Mouse (Mus musculus) macrophage (primary cell): Measurements from ENCODE around the gene Proser2. TPM values are rescaled to one million over a fixed set of nuclear protein-coding genes. Genes with fewer than 3 reads are reported as not detected.
A peak's percentile ranks its signal among the peaks of the same experiment; 100 is the strongest.
"Not testable (repeated sequence)": the region's sequence is repeated elsewhere in the genome, so short reads cannot be mapped to it uniquely, and the experiment has no call there.

Experiments
- H3K27ac ChIP-seq: fragments of 350-480 bp; formaldehyde crosslinking; 2 replicates; pipeline ENCODE4 v1.9.0; 2021
- H3K36me3 ChIP-seq: fragments of 350-480 bp; formaldehyde crosslinking; 2 replicates; pipeline ENCODE4 v1.9.0; 2021; ENCODE audit errors: inconsistent target
- H3K4me3 ChIP-seq: fragments of 350-480 bp; formaldehyde crosslinking; 2 replicates; pipeline ENCODE4 v1.9.0; 2021; ENCODE audit errors: inconsistent target
- H3K79me2 ChIP-seq: fragments of 350-480 bp; formaldehyde crosslinking; 2 replicates; pipeline ENCODE4 v1.9.0; 2021; ENCODE audit errors: inconsistent target
- WGBS: methylation state at CpG from one replicate; pipeline ENCODE4 v1.1.7; 2026; ENCODE audit warnings: inconsistent platforms; ENCODE audit not compliant: missing documents; 5-methylcytosine and 5-hydroxymethylcytosine counted together
- polyA plus RNA-seq: library from polyadenylated mRNA; stranded (reverse); fragments of 250-400 nt; gene quantifications from 3 replicates; pipeline ENCODE4 v1.2.4, GENCODE M21; 2018; ENCODE audit warnings: inconsistent platforms

Proser2 gene
- polyA plus RNA-seq, 1 experiment from 2014 or later, result not detected

DNA sequence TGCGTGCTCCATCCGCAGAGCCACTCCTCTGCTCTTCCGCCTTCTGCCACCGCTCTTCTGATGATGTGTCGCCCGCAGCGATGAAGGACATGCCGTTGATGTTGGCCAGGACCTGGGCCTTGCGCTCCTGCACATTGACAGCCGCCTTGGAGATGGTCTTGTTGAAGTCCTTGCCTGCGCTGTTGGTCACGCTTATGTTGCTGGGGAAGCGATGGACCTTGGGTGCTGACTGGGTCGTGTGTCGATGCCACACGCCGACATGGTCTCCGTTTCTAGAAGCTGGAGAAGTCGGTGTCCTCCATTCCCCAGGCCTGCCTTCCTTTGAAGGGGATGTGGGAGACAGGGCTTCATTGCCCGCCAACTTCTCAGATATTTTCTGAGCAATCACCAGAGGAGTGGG lies 29.3 kb downstream of the Proser2 start:
- H3K4me3 ChIP-seq, result no peak overlapping the region
- H3K36me3 ChIP-seq, result no peaks in the 10 kb centered on the region
- no peaks in the 10 kb centered on the region for H3K79me2 ChIP-seq
- H3K27ac ChIP-seq, result no peak overlapping the region
- 35% methylated on average over 20 of the region's 20 CpGs for WGBS

DNA sequence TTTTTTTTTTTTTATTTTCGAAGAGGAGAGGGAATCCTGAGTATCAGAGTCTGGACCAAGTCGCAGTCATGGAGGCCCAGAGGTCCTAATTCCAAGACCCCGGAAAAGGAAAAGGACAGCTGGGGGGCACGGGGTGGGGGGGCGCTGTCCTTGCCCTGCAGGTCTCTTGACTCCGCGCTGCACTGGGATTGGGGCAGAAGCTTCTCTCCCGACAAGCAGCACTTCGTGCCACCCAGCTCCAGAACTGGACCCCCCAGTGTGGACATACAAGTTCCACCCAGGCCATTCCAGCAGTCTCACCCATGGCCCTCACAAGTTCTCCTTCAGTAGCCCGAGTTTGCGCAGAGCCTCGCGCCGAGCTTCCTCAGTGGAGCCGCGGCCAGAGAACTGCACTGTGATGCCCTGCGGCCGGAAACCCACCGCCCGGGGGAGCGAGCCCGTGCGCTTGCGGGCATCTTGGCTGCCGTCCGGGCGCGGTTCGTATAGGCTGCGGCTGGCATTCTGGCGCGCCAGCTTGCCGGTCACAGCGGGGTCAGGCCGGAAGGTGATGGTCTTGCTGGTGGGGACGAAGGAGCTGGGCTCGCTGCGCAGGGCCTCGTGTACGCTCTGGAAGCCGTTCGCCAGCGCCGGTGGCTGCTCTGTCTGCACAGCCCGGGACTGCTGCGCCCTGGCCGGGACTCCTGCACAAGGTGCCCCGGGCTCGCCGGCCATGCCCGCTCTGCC lies 29.8 kb downstream of the Proser2 start:
- Histone ChIP-seq H3K36me3 (no peaks in the 10 kb centered on the region), H3K4me3 (no peak overlapping the region), H3K27ac (no peak overlapping the region), H3K79me2 (no peaks in the 10 kb centered on the region)
- WGBS, result 2% methylated on average over 46 of the region's 51 CpGs

DNA sequence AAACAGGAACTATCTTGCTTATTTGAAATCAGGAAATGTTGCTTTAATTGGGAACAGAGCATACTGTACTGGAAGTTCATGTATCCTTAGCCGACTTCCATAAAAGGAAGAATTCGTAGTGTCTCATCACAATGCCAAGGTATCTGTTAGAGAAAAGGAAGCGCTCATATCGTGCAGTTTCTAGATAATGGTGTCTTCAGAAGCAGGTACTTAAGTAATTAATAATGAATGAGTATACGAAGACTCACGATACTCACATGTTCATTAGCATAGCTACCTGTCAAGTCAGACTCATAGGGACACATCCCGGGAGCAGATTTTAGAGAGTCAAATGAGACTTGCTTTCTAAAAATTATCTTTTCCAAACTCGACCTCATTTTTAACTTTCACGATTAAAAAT lies 30.6 kb downstream of the Proser2 start:
- H3K36me3 ChIP-seq, result no peaks in the 10 kb centered on the region
- H3K4me3 ChIP-seq, result no peak overlapping the region
- H3K79me2 ChIP-seq, result no peaks in the 10 kb centered on the region
- WGBS, result 74% methylated on average over 9 of the region's 9 CpGs
- H3K27ac ChIP-seq, result no peak overlapping the region

DNA sequence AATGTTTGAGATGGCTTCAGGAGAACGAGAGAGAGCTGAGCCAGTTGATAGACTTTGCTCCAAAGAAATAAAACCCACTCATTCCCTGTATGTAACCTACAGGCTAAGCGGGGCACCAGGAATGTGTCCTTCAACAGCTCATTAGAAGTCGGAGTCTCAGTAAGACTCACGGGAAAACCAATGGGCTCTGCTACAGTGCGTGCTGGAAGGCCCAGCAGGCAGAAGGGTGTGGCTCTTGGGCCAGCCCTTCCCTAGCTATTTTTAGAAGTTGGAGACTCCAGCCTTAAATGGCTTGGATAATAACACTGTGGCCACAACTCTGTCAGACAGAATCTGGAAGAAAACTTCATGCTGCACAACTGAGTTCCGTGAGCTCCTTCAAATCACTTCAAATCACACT lies 31.1 kb downstream of the Proser2 start:
- Histone ChIP-seq H3K79me2 (no peaks in the 10 kb centered on the region), H3K27ac (no peak overlapping the region), H3K36me3 (no peaks in the 10 kb centered on the region), H3K4me3 (no peak overlapping the region)
- WGBS, result 86% methylated on average over 6 of the region's 6 CpGs

DNA sequence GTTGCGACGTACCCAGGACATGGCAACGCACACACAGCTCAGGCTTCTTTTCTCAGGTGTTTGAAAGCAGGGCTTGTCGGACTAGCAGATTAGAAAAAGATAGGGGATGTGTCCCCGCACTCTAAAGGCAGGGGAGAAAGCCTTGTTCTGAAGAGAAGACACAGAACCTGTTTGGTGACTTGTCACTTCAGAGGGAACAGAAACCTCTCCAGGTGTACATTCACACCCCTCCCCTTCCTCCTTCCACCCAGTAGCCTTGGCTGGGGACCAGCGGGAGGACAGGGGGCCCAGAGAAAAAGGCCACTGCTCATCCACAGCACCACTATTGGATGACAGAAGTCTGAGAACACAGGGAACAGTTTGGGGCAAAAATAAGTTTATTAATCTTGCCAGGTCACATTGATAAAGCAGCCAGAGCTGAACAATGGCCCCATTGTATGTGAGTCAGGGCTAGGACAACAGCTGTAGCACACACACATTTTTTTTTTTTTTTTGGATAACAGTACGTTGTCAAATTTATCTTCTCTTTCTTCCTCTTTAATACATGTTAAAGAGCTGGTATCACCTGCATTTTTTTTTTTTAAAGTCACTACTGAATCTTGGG lies 32.8 kb downstream of the Proser2 start:
- 88% methylated on average over 5 of the region's 7 CpGs for WGBS
- H3K36me3 ChIP-seq, result no peaks in the 10 kb centered on the region
- H3K4me3 ChIP-seq, result no peak overlapping the region
- H3K27ac ChIP-seq, result no peak overlapping the region
- H3K79me2 ChIP-seq, result no peaks in the 10 kb centered on the region

DNA sequence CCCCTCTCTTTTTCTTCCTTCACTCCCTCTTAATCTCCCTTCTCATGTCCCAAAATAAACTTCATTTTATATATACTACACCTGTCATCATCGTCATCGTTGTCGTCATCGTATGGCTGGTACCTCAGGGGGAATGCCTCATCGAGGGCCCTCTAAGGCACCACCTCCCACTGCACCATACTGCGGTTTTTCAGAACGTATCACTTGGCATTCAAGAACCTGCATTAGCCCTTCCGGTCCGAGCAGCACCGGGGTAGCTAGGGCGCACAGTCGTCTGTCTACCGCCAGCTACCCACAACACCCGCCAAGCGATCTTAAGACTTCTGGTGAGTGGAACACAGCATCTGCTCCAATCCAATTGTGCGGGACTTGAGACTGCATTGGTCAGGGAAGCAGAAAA lies 40.1 kb downstream of the Proser2 start:
- not testable (repeated sequence) for H3K4me3 ChIP-seq, H3K36me3 ChIP-seq, H3K79me2 ChIP-seq, H3K27ac ChIP-seq
- 89% methylated on average over 11 of the region's 16 CpGs for WGBS

DNA sequence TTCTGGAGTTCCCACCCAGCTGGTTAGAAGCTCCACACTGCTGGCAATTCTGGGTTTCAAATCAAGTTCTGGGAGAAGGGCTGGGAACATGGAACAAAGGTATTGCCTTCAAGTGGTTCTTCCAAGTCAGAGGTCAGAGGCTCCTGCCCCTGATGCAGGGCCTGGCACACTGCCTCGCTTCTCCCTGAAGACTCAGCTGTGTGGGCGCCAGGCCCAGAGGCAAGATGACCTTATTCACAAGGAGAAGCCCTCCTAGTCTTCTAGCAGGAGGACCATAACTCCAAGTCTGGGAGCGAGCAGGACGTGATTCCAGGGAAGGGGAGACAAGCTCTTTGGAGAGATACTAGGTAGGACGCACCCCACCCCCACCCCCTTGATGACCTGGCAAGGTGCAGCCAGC lies 42.9 kb downstream of the Proser2 start:
- WGBS, result 94% methylated on average over 5 of the region's 5 CpGs
- no peaks in the 10 kb centered on the region for H3K79me2 ChIP-seq
- no peak overlapping the region for H3K27ac ChIP-seq
- H3K36me3 ChIP-seq, result no peaks in the 10 kb centered on the region
- H3K4me3 ChIP-seq, result no peak overlapping the region

DNA sequence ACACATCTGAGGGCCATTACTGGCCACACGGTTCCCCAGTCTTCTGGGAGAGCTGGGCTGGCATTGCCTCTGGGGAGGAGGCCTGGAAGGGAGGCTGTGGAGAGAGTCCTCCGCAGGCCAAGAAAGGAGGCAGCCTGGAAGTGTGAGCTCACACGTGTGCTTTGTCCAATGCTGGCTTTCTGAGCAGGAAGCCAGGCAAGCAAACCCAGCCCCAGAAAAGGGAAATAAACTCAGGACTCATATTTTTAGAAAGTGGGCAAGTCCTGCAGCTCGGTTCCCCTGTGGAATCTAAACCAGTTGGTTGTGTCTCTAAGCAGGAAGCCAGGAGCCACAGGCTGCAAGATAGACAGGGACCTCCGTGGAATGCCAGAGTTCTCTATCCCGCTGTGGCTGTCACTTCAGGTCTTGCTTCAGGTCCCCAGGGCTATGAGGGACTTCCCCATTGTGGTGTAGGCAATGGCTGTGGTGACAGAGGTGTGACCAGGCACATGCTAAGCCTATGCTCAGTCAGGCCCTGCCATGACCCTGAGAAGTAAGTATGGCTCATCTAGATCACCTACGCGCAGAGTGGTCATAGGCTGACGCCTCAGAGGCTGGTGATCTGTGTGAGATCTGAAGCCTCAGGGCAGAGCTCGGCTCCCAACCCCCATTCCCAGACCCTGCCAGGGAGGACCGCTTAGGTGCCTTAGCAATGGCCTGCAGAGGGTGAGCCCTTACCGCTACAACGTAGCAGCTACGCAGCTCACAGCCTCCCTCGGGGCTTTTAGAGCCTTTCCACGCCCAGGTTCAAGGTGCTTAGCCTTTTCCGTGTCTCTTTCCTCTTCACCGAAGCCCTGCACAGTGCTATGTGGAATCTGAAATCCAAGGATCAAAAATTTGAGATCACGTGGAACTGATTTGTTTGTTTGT lies 44.1 kb downstream of the Proser2 start:
- H3K79me2 ChIP-seq, result no peaks in the 10 kb centered on the region
- no peaks in the 10 kb centered on the region for H3K36me3 ChIP-seq
- peak overlapping the region; percentile 57 for H3K27ac ChIP-seq
- 60% methylated on average over 18 of the region's 19 CpGs for WGBS
- no peak overlapping the region for H3K4me3 ChIP-seq

DNA sequence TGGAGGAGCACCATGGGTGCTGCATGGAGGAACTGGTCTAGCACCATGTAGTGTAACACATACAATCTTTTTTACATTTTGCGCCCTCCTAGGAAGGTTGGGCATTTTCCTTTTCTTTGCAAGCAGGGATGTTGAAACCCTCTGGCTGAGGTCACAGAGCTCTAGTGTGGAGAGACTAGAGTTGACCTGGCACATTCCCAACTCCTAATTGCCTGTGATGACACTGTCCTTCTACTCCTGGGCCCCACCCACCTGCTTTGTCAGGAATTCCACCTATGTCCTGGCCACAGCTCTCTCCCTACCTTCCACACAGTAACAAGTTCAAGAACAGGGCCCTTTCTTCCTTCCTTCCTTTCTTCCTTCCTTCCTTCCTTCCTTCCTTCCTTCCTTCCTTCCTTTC lies 46.3 kb downstream of the Proser2 start:
- Histone ChIP-seq H3K27ac (no peak overlapping the region), H3K4me3 (no peak overlapping the region), H3K79me2 (no peaks in the 10 kb centered on the region), H3K36me3 (no peaks in the 10 kb centered on the region)
- 100% methylated on average over 1 of the region's 1 CpGs for WGBS

DNA sequence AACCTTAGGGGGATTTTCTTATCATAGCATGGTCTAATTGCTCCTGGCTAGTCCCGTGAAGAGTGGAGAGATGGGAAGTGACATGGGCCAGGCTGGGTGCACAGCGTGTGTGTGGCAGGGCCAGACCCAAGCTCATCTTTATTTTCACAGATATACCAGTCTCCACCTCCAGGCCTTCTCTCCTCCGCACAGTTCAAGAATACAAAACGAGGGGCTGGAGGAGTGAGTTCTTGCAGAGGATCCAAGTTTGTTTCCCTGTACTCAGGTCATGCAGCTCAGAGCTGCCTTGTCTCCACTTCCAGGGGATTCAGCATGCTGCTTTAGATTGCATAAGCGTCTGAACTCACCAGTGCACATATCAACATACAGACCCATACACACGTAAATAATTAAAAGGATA lies 47.4 kb downstream of the Proser2 start:
- 89% methylated on average over 6 of the region's 6 CpGs for WGBS
- H3K36me3 ChIP-seq, result no peaks in the 10 kb centered on the region
- no peak overlapping the region for H3K27ac ChIP-seq
- no peaks in the 10 kb centered on the region for H3K79me2 ChIP-seq
- no peak overlapping the region for H3K4me3 ChIP-seq

DNA sequence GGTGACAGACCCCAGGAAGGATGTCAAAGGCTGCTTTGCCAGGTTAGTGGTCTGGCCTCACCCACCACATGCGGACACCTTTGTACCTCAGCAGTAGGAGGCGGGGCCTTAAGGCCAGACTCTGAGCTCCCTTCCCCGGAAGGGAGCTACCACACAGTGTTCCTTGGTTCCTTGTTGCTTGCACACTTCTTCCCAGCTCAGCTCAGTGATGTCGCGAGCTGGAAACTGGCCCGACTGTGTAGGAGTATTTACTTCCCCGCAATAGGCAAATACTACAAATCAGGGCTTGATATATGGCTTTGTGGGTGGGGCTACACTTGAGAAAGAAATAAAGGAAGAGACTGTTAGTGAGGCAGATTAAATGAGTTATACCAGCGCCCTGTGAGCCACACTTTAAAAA lies 48.9 kb downstream of the Proser2 start:
- WGBS, result 21% methylated on average over 8 of the region's 8 CpGs
- H3K4me3 ChIP-seq, result no peak overlapping the region
- H3K36me3 ChIP-seq, result no peaks in the 10 kb centered on the region
- H3K79me2 ChIP-seq, result no peaks in the 10 kb centered on the region
- no peak overlapping the region for H3K27ac ChIP-seq

DNA sequence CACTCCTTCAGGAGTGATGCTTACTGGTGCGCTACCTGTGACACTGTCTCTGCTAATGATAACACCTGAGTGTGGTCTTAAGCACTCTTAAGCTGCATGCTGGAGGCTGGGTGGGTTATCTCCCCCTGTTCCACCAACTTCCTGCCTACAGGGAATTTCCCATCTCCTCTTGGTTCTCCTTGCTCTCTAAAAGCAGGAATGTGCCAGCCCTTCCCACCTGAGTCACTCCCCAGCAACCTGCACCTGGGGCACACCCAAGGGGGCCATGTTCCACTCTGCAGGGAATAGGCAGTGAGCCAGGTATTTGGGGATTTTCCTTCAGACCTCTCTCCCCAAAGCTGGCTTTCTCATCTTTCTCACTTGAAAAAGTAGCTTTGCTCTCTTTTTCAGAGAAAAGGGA lies 50.0 kb downstream of the Proser2 start:
- Histone ChIP-seq H3K36me3 (no peaks in the 10 kb centered on the region), H3K4me3 (no peak overlapping the region), H3K79me2 (no peaks in the 10 kb centered on the region), H3K27ac (no peak overlapping the region)
- 93% methylated on average over 1 of the region's 1 CpGs for WGBS

DNA sequence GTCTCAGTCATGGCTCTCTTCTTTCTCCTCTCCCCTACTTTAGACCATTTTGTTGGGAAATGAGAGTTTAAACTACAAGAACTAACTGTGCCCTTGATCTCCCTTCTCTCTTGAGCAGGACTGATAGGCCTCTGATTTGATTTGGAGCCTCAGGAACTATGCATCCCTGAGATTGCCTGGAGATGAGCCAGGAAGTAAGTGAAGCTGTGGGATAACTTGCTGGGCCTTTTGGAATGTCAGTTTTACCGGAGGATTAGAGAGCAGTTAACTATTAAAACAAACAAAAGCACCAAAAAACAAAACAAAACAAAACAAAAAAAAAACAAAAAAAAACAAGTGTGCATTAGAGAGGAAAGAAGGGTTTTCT lies 54.5 kb downstream of the Proser2 start:
- Histone ChIP-seq H3K27ac (no peak overlapping the region), H3K36me3 (no peaks in the 10 kb centered on the region), H3K4me3 (no peak overlapping the region), H3K79me2 (no peaks in the 10 kb centered on the region)
- WGBS, result no CpG with 5 or more reads among the region's 1 CpGs

DNA sequence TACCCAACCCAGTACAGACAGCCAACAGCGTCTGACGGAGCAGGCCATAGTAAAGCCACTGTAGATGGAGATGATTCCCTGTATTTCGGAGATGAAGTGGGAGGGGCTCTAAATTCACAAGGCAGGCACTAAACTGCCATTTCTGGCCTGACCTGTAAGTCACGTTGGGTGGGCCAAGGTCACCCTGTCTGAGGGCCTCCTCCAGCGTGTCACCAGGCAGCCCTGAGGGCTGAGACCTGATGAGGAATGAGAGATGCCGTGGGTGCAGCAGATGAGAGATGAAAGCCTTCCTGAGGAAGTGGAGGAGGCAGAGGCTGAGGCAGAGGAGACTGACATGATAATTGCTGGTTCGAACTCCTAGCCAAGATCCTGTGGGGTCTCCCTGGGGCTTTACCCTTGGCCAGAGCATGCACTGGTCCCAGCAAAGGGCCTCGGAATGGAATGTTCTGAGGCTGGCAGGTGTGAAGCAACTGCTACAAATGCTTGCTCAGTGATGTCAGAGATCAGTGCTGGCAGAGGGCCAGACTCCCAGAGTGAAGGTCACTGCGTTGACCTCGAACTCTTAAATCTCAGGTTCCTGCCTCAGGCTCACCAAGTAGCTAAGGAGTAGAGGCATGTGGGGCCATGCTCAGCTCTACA lies 55.0 kb downstream of the Proser2 start:
- Histone ChIP-seq H3K36me3 (no peaks in the 10 kb centered on the region), H3K4me3 (no peak overlapping the region), H3K79me2 (no peaks in the 10 kb centered on the region), H3K27ac (no peak overlapping the region)
- 87% methylated on average over 10 of the region's 10 CpGs for WGBS
